Mouse (Mus musculus) G1E (cell line): ENCODE data around the gene Ccl25.

Experiments
- CTCF ChIP-seq: IDR thresholded peaks from 2 replicates; pipeline ENCODE4 v1.5.1; 2012; ENCODE audit warnings: low read depth, low read length, inconsistent platforms, mixed read lengths
- GATA1 ChIP-seq: IDR thresholded peaks from 2 replicates; pipeline ENCODE4 v1.6.1; 2012; ENCODE audit warnings: borderline replicate concordance, low read length, inconsistent platforms, mixed read lengths
- POLR2AphosphoS5 ChIP-seq: IDR thresholded peaks from 2 replicates; pipeline ENCODE4 v1.6.1; 2012; ENCODE audit warnings: low read depth, low read length, inconsistent platforms; ENCODE audit not compliant: insufficient replicate concordance
- TAL1 ChIP-seq: conservative IDR thresholded peaks from 2 replicates; pipeline ENCODE4 v1.6.1; 2012; ENCODE audit warnings: low read depth, low read length, inconsistent platforms, mixed read lengths

GRCm38 (mm10) chr8:4333966-4334365 is 9.0 kb downstream of the Ccl25 start:
- TF ChIP-seq CTCF: no peak
- TF ChIP-seq GATA1: no peak
- no peak for TF ChIP-seq TAL1
- no peak for TF ChIP-seq POLR2AphosphoS5
